Mouse (Mus musculus): ENCODE results near the gene Zcchc7. TPM values are rescaled to one million over a fixed set of nuclear protein-coding genes. Genes with fewer than 3 reads are reported as not detected.

The Zcchc7 gene
- total and polyA plus RNA-seq, 3 experiments, result 17.8 to 18.2 TPM; not detected in 1

- no peak for DNase-seq (ENCODE audit: low read depth, low spot score)
- no peaks in the 10 kb centered on the region for H3K4me1 ChIP-seq (ENCODE audit: control insufficient read depth in 1 of 2, insufficient read depth in 2 of 2, low read length in 2 of 2)
- no peak for TF ChIP-seq MXI1 (IDR thresholded peaks at IDR 0.05; ENCODE audit: low read depth, low read length)
- TF ChIP-seq RCOR1 (IDR thresholded peaks at IDR 0.05; ENCODE audit: low read depth, low read length), result no peak
- no peak for TF ChIP-seq SIN3A (IDR thresholded peaks at IDR 0.05; ENCODE audit: low read length)
- no peak overlapping the region for H3K9ac ChIP-seq (ENCODE audit: control insufficient read depth, low read depth, low read length, poor library complexity, severe bottlenecking)
- peaks cover 0 to 3% of the 10 kb centered on the region in 2 experiments; a peak in 1 of 4 replicates for H3K27me3 ChIP-seq (ENCODE audit: control insufficient read depth in 1 of 2, insufficient read depth in 2 of 2, low read length in 2 of 2)
- H3K27ac ChIP-seq (ENCODE audit: control insufficient read depth, low read depth, low read length), result no peak overlapping the region
- H3K79me2 ChIP-seq (ENCODE audit: control insufficient read depth, insufficient read depth, low read length, poor library complexity), result no peaks in the 10 kb centered on the region
- H3K4me3 ChIP-seq (ENCODE audit: control insufficient read depth in 1 of 2, insufficient read depth in 1 of 2, low read depth in 2 of 2, low read length in 2 of 2), result no peak overlapping the region
- no peaks in the 10 kb centered on the region for H3K9me3 ChIP-seq (replicated peaks; ENCODE audit: insufficient read depth, low read length)
- no peaks in the 10 kb centered on the region for H3K36me3 ChIP-seq (ENCODE audit: control insufficient read depth in 1 of 2, insufficient read depth in 2 of 2, low read length in 2 of 2)
Observed at GRCm38 (mm10) chr4:44710701-44711097, 45.0 kb upstream of the Zcchc7 start.

GRCm38 (mm10) chr4:44711136-44711900 is 44.4 kb upstream of the Zcchc7 start:
- no peaks in the 10 kb centered on the region for H3K79me2 ChIP-seq (ENCODE audit: control insufficient read depth, insufficient read depth, low read length, poor library complexity)
- H3K27me3 ChIP-seq (ENCODE audit: control insufficient read depth in 1 of 2, insufficient read depth in 2 of 2, low read length in 2 of 2), result peaks cover 1 to 3% of the 10 kb centered on the region in 2 experiments; a peak in 2 of 4 replicates
- DNase-seq (ENCODE audit: low read depth, low spot score), result no peak
- TF ChIP-seq ZNF384 (IDR thresholded peaks at IDR 0.05; ENCODE audit: low read depth, low read length), result no peak
- H3K4me1 ChIP-seq (ENCODE audit: control insufficient read depth in 1 of 2, insufficient read depth in 2 of 2, low read length in 2 of 2), result no peaks in the 10 kb centered on the region
- no peak overlapping the region for H3K27ac ChIP-seq (ENCODE audit: control insufficient read depth, low read depth, low read length)
- no peaks in the 10 kb centered on the region for H3K9me3 ChIP-seq (replicated peaks; ENCODE audit: insufficient read depth, low read length)
- H3K9ac ChIP-seq (ENCODE audit: control insufficient read depth, low read depth, low read length, poor library complexity, severe bottlenecking), result no peak overlapping the region
- no peaks in the 10 kb centered on the region for H3K36me3 ChIP-seq (ENCODE audit: control insufficient read depth in 1 of 2, insufficient read depth in 2 of 2, low read length in 2 of 2)
- H3K4me3 ChIP-seq (ENCODE audit: control insufficient read depth in 1 of 2, insufficient read depth in 1 of 2, low read depth in 2 of 2, low read length in 2 of 2), result no peak overlapping the region

- no peak for DNase-seq (ENCODE audit: low read depth, low spot score)
- H3K4me1 ChIP-seq (ENCODE audit: control insufficient read depth in 1 of 2, insufficient read depth in 2 of 2, low read length in 2 of 2), result no peaks in the 10 kb centered on the region
- H3K9ac ChIP-seq (ENCODE audit: control insufficient read depth, low read depth, low read length, poor library complexity, severe bottlenecking), result no peak overlapping the region
- no peak overlapping the region for H3K4me3 ChIP-seq (ENCODE audit: control insufficient read depth in 1 of 2, insufficient read depth in 1 of 2, low read depth in 2 of 2, low read length in 2 of 2)
- no peak for TF ChIP-seq MAZ (IDR thresholded peaks at IDR 0.05; ENCODE audit: low read depth, low read length)
- TF ChIP-seq MEF2A (IDR thresholded peaks at IDR 0.05; ENCODE audit: extremely low read depth, insufficient replicate concordance, low read depth, low read length, poor library complexity, severe bottlenecking), result no peak
- no peak for TF ChIP-seq RAD21 (IDR thresholded peaks at IDR 0.05; ENCODE audit: low read depth, low read length)
- TF ChIP-seq BHLHE40 (IDR thresholded peaks at IDR 0.05; ENCODE audit: borderline replicate concordance, low read depth, low read length), result no peak
- no peak for TF ChIP-seq NELFE (IDR thresholded peaks at IDR 0.05; ENCODE audit: low read depth, low read length)
- no peak for TF ChIP-seq SMC3 (IDR thresholded peaks at IDR 0.05; ENCODE audit: low read depth, low read length)
- no peak for TF ChIP-seq MXI1 (IDR thresholded peaks at IDR 0.05; ENCODE audit: low read depth, low read length)
- no peak for TF ChIP-seq MAX (IDR thresholded peaks at IDR 0.05; ENCODE audit: low read length)
- no peak for TF ChIP-seq POLR2AphosphoS2 (IDR thresholded peaks at IDR 0.05; ENCODE audit: low read length)
- no peak for TF ChIP-seq POLR2AphosphoS5 (IDR thresholded peaks at IDR 0.05; ENCODE audit: borderline replicate concordance, low read depth, low read length)
- no peak for TF ChIP-seq POLR2A (IDR thresholded peaks at IDR 0.05; ENCODE audit: control insufficient read depth in 1 of 2, insufficient read depth in 1 of 2, low read depth in 1 of 2, low read length in 2 of 2, poor library complexity in 1 of 2)
- no peak for TF ChIP-seq E2F4 (IDR thresholded peaks at IDR 0.05; ENCODE audit: borderline replicate concordance, low read depth, low read length)
- TF ChIP-seq CTCF (IDR thresholded peaks at IDR 0.05 in 2 of 3, conservative IDR thresholded peaks at IDR 0.05 in 1 of 3; ENCODE audit: control insufficient read depth in 1 of 3, insufficient read depth in 1 of 3, low read depth in 2 of 3, low read length in 3 of 3, poor library complexity in 1 of 3, severe bottlenecking in 1 of 3), result no peak
- TF ChIP-seq JUND (IDR thresholded peaks at IDR 0.05; ENCODE audit: low read depth, low read length), result no peak
- TF ChIP-seq TBP (IDR thresholded peaks at IDR 0.05; ENCODE audit: low read depth, low read length), result no peak
- no peaks in the 10 kb centered on the region for H3K79me2 ChIP-seq (ENCODE audit: control insufficient read depth, insufficient read depth, low read length, poor library complexity)
- no peaks in the 10 kb centered on the region for H3K36me3 ChIP-seq (ENCODE audit: control insufficient read depth in 1 of 2, insufficient read depth in 2 of 2, low read length in 2 of 2)
- no peaks in the 10 kb centered on the region for H3K9me3 ChIP-seq (replicated peaks; ENCODE audit: insufficient read depth, low read length)
- no peak overlapping the region for H3K27ac ChIP-seq (ENCODE audit: control insufficient read depth, low read depth, low read length)
- H3K27me3 ChIP-seq (ENCODE audit: control insufficient read depth in 1 of 2, insufficient read depth in 2 of 2, low read length in 2 of 2), result peaks cover 2 to 3% of the 10 kb centered on the region in 2 experiments; a peak in 2 of 4 replicates
Observed at GRCm38 (mm10) chr4:44712051-44712700, 43.5 kb upstream of the Zcchc7 start.

Data from MEL (cell line).